Mouse (Mus musculus) gastrocnemius, postnatal 25 days (tissue): ENCODE data around the gene 4930519P11Rik. TPM values are rescaled to one million over a fixed set of nuclear protein-coding genes. Genes with fewer than 3 reads are reported as not detected.

Experiments used
- DNase-seq: peaks from one replicate; pipeline ENCODE4 v3.0.0; 2022
- long read RNA-seq, 2 experiments: library from polyadenylated mRNA; stranded (forward); transcript quantifications; one replicate each; pipeline ENCODE4 v2.0.0; 2021
- total RNA-seq, 2 experiments: library from RNA; stranded (reverse); gene quantifications; 1 replicate in 1 of 2; 2 replicates in 1 of 2; pipeline ENCODE4 v1.2.3; 2021

4930519P11Rik gene
- not detected for total RNA-seq
- long read RNA-seq, experiment 1 = 0 reads
- long read RNA-seq, experiment 2 = 0 reads

DNA sequence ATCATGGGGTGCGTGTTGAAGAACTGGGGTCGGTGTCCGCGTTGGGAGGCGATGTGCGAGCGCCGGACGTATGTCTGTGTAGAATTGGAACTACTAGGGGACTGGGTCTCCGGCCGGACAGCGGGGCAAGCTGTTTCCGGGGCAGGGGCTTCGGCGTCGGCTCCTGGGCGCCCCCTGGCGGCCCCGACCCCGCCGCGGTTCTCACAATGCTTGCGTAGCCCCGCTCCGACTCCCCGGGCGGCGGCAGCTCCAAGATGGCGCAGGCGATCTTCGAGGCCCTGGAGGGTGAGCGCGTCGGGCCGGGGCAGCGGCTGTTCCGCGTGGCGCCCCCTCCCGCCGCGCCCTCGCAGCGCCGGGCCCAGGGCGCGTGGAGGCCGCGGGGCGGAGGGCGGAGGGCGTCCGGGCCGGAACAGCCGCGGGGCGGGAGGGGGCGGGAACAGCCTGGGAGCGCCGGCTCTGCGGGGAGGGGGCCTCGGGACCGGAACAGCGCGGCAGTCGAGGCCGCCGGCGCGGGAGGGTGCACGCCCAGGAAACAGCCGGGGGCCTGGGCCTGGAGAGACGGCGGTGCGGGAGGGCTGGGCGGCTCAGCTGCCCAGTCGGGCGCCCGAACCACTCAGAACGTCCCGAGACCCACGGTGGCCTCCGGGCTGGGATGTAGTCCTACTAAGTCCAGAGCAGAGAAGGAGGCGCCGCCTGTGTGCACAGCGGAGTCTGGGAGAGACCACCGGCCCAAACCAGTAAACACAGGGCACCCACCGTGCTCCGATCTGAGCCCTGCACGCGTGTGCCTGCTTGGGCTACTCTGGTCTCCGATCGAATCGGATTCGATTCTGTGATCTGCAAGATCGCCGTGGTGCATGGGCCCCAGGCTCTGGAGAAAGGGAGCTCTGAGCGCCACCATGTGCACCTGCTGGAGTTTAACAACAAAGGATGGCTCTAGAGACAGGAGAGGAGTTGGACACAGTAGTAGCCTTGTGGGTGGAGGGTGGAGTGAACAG, at the start of gene 4930519P11Rik, which contains the start of gene Zfp341:
Gene 4930519P11Rik, minus strand, starts transcription at position 320 of the 998 bp plus-strand sequence.
Gene Zfp341, plus strand, starts transcription at position 180 of the 998 bp plus-strand sequence.
- DNase-seq = peak; percentile 92

- DNase-seq = no peak
Observed at GRCm38 (mm10) chr2:154659531-154660074, 46.4 kb upstream of the 4930519P11Rik start.

- DNase-seq = no peak
Observed at GRCm38 (mm10) chr2:154659070-154659469, 45.8 kb upstream of the 4930519P11Rik start.

- no peak for DNase-seq
Observed at GRCm38 (mm10) chr2:154657486-154658237, 44.4 kb upstream of the 4930519P11Rik start.

- peak; percentile 98 for DNase-seq
Observed at GRCm38 (mm10) chr2:154656710-154657485, 43.7 kb upstream of the 4930519P11Rik start.

- DNase-seq = no peak
Observed at GRCm38 (mm10) chr2:154655878-154656414, 42.7 kb upstream of the 4930519P11Rik start.

- no peak for DNase-seq
Observed at GRCm38 (mm10) chr2:154654976-154655375, 41.7 kb upstream of the 4930519P11Rik start.

DNA sequence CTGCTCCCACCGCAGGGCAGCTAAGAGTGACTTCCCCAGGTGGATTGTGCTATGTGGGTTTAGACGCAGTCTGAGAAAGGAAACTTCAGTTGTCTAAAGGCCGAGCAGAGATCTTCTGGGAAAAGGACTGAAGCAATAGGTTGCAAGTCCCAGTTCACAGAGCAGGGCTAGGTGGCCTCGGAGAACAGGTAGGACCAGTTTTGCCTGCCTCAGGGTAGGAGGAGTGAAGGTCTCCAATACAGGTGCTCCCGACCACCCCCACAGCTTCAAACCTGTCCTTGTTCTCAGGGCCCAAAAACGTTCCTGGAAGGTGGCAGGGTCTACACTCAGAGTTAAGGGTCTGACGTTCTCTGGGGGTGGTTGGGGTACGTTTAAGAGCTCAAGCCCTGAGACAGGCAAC, 38.1 kb upstream of the 4930519P11Rik start, which contains the start of gene Chmp4b:
Gene Chmp4b, plus strand, starts transcription at position 343 of the 400 bp plus-strand sequence.
- DNase-seq = no peak

GRCm38 (mm10) chr2:154650404-154650803, 37.2 kb upstream of the 4930519P11Rik start:
- DNase-seq = no peak

DNA sequence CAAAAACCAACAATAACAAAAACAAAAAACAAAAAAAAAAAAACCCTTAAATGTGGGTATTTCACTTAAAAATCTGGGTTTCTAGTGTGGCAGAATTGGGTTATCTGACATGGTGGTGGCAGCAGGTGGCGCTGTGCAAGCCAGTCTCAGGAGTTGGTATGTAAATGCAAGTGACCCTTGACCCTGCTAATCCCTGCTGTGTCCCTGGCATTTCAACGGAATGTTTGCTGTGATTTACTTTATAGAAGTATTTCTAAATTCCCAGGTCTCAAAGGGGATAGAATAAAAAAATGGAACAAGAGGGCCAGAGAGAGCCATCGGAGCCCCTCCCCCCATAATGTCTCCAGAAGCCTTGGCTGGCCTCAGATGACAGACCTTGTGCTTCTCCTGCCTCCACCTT, 34.8 kb upstream of the 4930519P11Rik start:
- no peak for DNase-seq

- DNase-seq = no peak
Observed at GRCm38 (mm10) chr2:154646634-154647033, 33.4 kb upstream of the 4930519P11Rik start.

GRCm38 (mm10) chr2:154642712-154643385, 29.6 kb upstream of the 4930519P11Rik start:
- DNase-seq = no peak

DNA sequence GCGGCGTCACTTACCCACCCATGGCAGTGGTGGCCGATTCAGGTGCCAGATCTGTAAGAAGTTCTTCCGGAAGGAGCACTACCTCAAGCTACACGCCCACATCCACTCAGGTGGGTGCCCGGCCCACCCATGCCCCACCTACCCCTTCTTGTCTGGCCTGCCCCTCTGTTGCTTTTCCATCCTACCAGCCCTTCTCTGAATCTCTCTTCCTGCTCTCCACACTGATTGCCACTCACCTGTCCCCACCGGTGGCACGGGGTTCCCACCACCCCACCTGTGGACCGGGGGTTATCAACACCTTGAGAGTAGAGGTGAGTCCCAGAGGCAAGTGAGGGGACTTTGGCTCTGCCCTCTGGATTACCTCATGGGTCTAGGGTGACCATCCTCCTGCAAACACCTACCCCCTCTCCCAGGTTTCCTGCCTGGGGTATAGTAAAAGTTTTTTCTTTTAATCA, 28.8 kb upstream of the 4930519P11Rik start:
- DNase-seq = no peak

DNA sequence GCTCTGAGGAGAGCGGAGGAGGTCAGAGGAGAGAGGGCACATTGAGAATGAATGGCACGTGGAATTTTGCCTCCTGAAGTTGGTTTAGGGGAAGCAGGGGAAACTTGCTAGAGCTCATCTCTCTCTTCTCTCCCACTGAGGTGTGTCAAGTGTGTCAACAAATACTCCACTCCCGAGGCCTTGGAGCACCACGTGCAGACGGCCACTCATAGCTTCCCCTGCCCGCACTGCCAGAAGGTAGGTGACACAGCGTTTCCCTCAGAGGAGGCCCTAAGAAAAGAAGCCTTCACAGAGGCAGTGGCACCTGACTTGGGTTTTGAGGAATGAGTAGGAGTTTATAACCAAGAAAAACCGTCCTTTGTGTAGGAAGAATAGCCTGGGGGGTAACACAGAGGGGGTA, 27.9 kb upstream of the 4930519P11Rik start:
- DNase-seq = no peak

DNA sequence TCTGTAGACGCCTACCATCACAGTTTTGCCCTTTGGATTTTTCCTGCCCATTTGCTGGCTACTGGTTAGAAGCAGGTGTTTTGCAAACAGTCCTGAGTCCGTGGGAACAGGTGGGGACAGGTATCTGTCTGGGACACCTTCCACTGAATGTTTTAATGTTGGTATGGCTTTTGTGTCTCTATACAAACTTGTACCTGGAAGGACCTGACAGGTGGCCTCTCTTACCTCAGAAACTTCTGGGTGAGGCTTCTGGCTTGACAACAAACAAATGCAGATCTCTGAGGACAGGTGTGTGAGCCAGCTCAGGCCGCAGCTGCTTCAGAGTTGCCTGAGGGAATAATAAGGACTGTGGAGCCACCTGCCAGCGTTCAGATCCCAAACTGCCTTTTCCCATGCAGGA, 25.9 kb upstream of the 4930519P11Rik start:
- no peak for DNase-seq

- DNase-seq = no peak
Observed at GRCm38 (mm10) chr2:154638521-154638920, 25.3 kb upstream of the 4930519P11Rik start.

DNA sequence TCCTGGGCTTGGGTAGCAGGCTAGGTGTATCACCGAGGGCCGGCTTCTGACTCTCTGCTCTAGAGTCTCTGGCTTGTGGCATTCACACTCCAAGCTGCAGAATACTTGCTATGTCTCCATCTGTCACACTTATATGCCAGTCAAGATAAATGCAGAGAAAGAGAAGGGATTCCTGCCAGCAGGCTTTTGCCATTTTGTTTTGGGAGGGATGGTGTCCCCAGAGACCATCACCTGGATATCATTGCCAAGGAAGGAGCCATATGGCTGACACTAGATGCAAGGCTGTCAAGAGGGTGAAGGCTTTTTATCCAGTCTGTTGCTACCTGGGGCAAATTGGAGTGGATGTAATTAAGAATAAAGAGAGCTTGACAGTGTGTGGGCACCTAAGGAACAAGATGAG, 22.6 kb upstream of the 4930519P11Rik start:
- DNase-seq = no peak

DNA sequence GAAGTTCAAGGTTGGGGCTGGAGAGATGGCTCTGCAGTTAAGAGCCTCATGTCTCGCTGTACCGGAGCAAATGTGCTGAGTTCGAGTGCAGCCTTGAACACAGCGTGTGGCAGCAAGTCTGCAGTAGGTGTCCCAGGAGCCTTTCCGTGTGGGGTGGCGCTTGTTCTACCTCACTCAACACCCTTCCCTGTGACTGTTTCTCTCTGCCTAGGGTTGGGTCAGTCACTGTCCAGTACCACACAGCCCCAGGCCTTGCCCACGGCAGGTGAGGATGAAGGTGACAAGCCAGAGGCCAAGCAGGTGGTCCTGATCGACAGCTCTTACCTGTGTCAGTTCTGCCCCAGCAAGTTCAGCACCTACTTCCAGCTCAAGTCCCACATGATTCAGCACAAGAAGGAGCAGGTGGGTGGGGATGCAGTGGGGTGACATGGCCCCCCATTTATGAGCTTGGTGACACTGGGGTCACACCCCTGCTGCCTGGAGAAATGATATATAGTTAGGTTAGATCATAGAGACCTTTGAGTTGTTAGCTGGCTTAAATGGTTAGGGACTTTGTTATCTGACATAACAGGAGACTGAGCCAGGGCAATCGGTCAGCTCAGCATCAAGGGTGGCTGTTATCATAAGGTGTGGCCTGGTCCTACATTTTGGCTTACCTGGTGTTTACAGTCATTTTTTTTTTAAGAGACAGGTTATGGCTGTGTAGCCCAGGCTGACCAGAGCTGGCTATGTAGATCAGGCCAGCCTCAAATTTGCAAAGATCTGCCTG, 20.8 kb upstream of the 4930519P11Rik start:
- no peak for DNase-seq

DNA sequence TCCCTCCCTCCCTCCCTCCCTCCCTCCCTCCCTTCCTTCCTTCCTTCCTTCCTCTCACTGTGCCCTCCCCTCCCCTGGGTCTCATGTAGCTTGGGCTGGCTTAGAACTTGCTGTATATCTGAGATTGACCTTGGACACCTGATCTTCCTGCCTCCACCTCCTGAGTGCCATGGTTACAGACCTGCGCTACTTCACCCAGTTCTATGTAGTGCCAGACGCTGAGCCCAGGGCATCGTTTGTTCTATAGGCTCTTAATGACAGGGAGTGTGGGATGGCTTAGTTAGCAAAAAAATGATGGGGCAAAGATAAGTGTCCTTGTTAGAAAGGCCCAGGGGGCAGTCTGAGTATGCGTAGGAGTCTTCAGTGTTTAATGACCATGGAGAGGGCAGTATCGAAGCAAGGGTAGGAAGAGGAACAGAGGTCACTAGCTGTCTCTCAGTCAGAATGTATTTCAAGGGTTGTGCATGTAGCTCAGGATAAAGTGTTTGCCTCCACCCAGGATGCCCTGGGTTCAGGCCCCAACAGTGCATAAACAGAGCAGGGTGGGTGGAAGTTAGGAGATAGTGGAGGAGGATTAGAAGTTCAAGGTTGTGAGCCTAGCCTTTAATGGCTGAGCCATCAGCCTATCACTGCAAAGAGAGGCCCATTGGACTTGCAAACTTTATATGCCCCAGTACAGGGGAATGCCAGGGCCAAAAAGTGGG, 20.0 kb upstream of the 4930519P11Rik start:
- DNase-seq = no peak
